Mouse (Mus musculus): ENCODE results near the gene Calm3.

- TF ChIP-seq MAX (IDR thresholded peaks at IDR 0.05; ENCODE audit: low read depth) (no peak), POLR2A (IDR thresholded peaks at IDR 0.05; ENCODE audit: insufficient read length, low read depth) (no peak), USF1 (IDR thresholded peaks at IDR 0.05; ENCODE audit: low read depth) (no peak), POLR2AphosphoS2 (IDR thresholded peaks at IDR 0.05; ENCODE audit: insufficient read length, low read depth) (no peak), CEBPB (IDR thresholded peaks at IDR 0.05; ENCODE audit: insufficient read depth, poor library complexity, severe bottlenecking) (no peak), E2F4 (IDR thresholded peaks at IDR 0.05; ENCODE audit: insufficient read depth) (no peak), TCF12 (IDR thresholded peaks at IDR 0.05; ENCODE audit: insufficient read depth, poor library complexity, severe bottlenecking) (no peak), MYOD1 (IDR thresholded peaks at IDR 0.05; ENCODE audit: control insufficient read depth in 1 of 3, insufficient read length in 2 of 3, low read depth in 2 of 3) (no peak)
Measured at GRCm38 (mm10) chr7:16920818-16921791, 2.8 kb downstream of the Calm3 start.
